Mouse (Mus musculus) left cerebral cortex, adult 8-10 months (tissue): ENCODE measurements around the gene Cfd. TPM values are rescaled to one million over a fixed set of nuclear protein-coding genes. Genes with fewer than 3 reads are reported as not detected.

ENCODE experiments used
- DNase-seq, 2 experiments: peaks; one replicate each; pipeline ENCODE4 v3.0.0; 2022; ENCODE audit warnings: low spot score in 2 of 2
- total RNA-seq, 4 experiments: library from RNA; stranded (reverse); gene quantifications; 2 replicates each; pipeline ENCODE4 v1.2.4; 2022

Cfd gene
- total RNA-seq, 4 experiments from 2014 or later: not detected

- DNase-seq: no peak
These were observed 30.4 kb upstream of the Cfd start for GRCm38 (mm10) chr10:79860079-79860911.

GRCm38 (mm10) chr10:79861230-79862048, 29.2 kb upstream of the Cfd start:
- no peak for DNase-seq

GRCm38 (mm10) chr10:79862049-79862788, 28.4 kb upstream of the Cfd start:
- no peak for DNase-seq

GRCm38 (mm10) chr10:79862925-79863324, 27.7 kb upstream of the Cfd start:
- no peak for DNase-seq

- no peak for DNase-seq
These were observed 26.1 kb upstream of the Cfd start for GRCm38 (mm10) chr10:79864351-79865188.

GRCm38 (mm10) chr10:79865189-79865601, 25.5 kb upstream of the Cfd start:
- no peak for DNase-seq

- DNase-seq: no peak
These were observed 24.8 kb upstream of the Cfd start for GRCm38 (mm10) chr10:79865801-79866295.

GRCm38 (mm10) chr10:79866601-79867000, 24.1 kb upstream of the Cfd start:
- DNase-seq: no peak

- DNase-seq: no peak
These were observed 18.8 kb upstream of the Cfd start for GRCm38 (mm10) chr10:79871845-79872244.

GRCm38 (mm10) chr10:79872862-79873261, 17.8 kb upstream of the Cfd start:
- DNase-seq: no peak

GRCm38 (mm10) chr10:79873313-79873712, 17.3 kb upstream of the Cfd start:
- no peak for DNase-seq

GRCm38 (mm10) chr10:79873715-79874289, 16.9 kb upstream of the Cfd start:
- no peak for DNase-seq

GRCm38 (mm10) chr10:79874290-79874862, 16.3 kb upstream of the Cfd start, which contains the start of the genes Prtn3 and Plppr3:
Prtn3 (plus strand) TSS chr10:79874476.
Plppr3 (minus strand) TSS chr10:79874634.
- DNase-seq: no peak

GRCm38 (mm10) chr10:79877174-79877573, 13.5 kb upstream of the Cfd start:
- no peak for DNase-seq

GRCm38 (mm10) chr10:79877757-79878156, 12.9 kb upstream of the Cfd start:
- DNase-seq: no peak

GRCm38 (mm10) chr10:79879527-79879926, 11.1 kb upstream of the Cfd start:
- DNase-seq: no peak

GRCm38 (mm10) chr10:79880721-79881120, 9.9 kb upstream of the Cfd start:
- no peak for DNase-seq

- no peak for DNase-seq
These were observed 8.7 kb upstream of the Cfd start for GRCm38 (mm10) chr10:79881981-79882380.

GRCm38 (mm10) chr10:79883297-79884084, 7.2 kb upstream of the Cfd start:
- peak in 1 of 2 experiments; percentile 68 for DNase-seq
